Mouse (Mus musculus): Measurements from ENCODE around the gene Tmem156.

Gene Tmem156

GRCm38 (mm10) chr5:65096805-65097204, 4.9 kb upstream of the Tmem156 start:
- no peak for DNase-seq (ENCODE audit: low spot score)

- no peak for DNase-seq (ENCODE audit: low spot score)
Measured at GRCm38 (mm10) chr5:65096082-65096481, 4.2 kb upstream of the Tmem156 start.

GRCm38 (mm10) chr5:65094902-65095545, 3.1 kb upstream of the Tmem156 start:
- DNase-seq (ENCODE audit: low spot score), result no peak

GRCm38 (mm10) chr5:65093769-65094168, 1.8 kb upstream of the Tmem156 start:
- DNase-seq (ENCODE audit: low spot score), result no peak

GRCm38 (mm10) chr5:65091184-65091858, 611 bp downstream of the Tmem156 start:
- DNase-seq (ENCODE audit: low spot score), result no peak

GRCm38 (mm10) chr5:65089707-65090106, 2.2 kb downstream of the Tmem156 start:
- no peak for DNase-seq (ENCODE audit: low spot score)

- DNase-seq (ENCODE audit: low spot score), result no peak
Measured at GRCm38 (mm10) chr5:65086522-65086921, 5.4 kb downstream of the Tmem156 start.

GRCm38 (mm10) chr5:65081836-65082235, 10.1 kb downstream of the Tmem156 start:
- DNase-seq (ENCODE audit: low spot score), result no peak

GRCm38 (mm10) chr5:65079881-65080280, 12.1 kb downstream of the Tmem156 start:
- DNase-seq (ENCODE audit: low spot score), result no peak

- DNase-seq (ENCODE audit: low spot score), result no peak
Measured at GRCm38 (mm10) chr5:65078081-65078480, 13.9 kb downstream of the Tmem156 start.

GRCm38 (mm10) chr5:65076748-65077147, 15.2 kb downstream of the Tmem156 start:
- DNase-seq (ENCODE audit: low spot score), result no peak

- no peak for DNase-seq (ENCODE audit: low spot score)
Measured at GRCm38 (mm10) chr5:65076087-65076486, 15.8 kb downstream of the Tmem156 start.

- DNase-seq (ENCODE audit: low spot score), result no peak
Measured at GRCm38 (mm10) chr5:65074693-65075092, 17.2 kb downstream of the Tmem156 start.

GRCm38 (mm10) chr5:65073247-65073646, 18.7 kb downstream of the Tmem156 start:
- DNase-seq (ENCODE audit: low spot score), result no peak

- DNase-seq (ENCODE audit: low spot score), result no peak
Measured at GRCm38 (mm10) chr5:65071689-65072118, 20.2 kb downstream of the Tmem156 start.

- no peak for DNase-seq (ENCODE audit: low spot score)
Measured at GRCm38 (mm10) chr5:65069872-65070271, 22.1 kb downstream of the Tmem156 start.

- no peak for DNase-seq (ENCODE audit: low spot score)
Measured at GRCm38 (mm10) chr5:65068166-65068565, 23.8 kb downstream of the Tmem156 start.

- no peak for DNase-seq (ENCODE audit: low spot score)
Measured at GRCm38 (mm10) chr5:65063266-65063665, 28.7 kb downstream of the Tmem156 start.

GRCm38 (mm10) chr5:65062236-65062635, 29.7 kb downstream of the Tmem156 start:
- no peak for DNase-seq (ENCODE audit: low spot score)

GRCm38 (mm10) chr5:65059806-65060205, 32.1 kb downstream of the Tmem156 start:
- no peak for DNase-seq (ENCODE audit: low spot score)

- no peak for DNase-seq (ENCODE audit: low spot score)
Measured at GRCm38 (mm10) chr5:65057596-65057995, 34.3 kb downstream of the Tmem156 start.

GRCm38 (mm10) chr5:65051513-65051912, 40.4 kb downstream of the Tmem156 start:
- DNase-seq (ENCODE audit: low spot score), result no peak

- no peak for DNase-seq (ENCODE audit: low spot score)
Measured at GRCm38 (mm10) chr5:65049880-65050279, 42.1 kb downstream of the Tmem156 start.
